Mouse (Mus musculus) adrenal gland (tissue): ENCODE data around the gene Ppil1.
"Not testable (repeated sequence)": the region's sequence is repeated elsewhere in the genome, so short reads cannot be mapped to it uniquely, and the experiment has no call there.

ENCODE experiments used
- intact Hi-C: fragments of 180-260 bp; cut with DNase I; formaldehyde crosslinking; loops from one replicate; pipeline ENCODE4 v1.15.1; 2025

Ppil1 gene

DNA sequence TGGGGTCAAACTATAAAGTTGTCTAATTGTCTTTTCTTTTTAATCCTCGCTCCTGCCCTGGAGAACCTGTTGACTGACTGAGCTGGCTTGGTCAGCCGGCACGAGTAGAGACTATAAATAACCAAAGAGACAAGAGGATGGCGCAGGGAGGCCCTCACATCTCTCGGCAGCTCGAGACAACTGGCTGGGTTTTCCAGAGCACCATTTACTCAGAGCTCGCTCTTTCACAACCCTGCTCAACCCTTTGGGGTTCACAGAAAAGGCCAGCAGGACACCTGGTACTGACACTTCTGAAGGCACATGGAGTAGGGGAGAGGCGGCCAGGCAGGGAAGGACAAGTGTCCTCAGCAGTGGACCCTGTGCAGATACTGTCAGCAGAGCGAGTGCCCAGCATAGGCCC lies 10.3 kb downstream of the Ppil1 start:
- intact Hi-C loops: no loop called here

DNA sequence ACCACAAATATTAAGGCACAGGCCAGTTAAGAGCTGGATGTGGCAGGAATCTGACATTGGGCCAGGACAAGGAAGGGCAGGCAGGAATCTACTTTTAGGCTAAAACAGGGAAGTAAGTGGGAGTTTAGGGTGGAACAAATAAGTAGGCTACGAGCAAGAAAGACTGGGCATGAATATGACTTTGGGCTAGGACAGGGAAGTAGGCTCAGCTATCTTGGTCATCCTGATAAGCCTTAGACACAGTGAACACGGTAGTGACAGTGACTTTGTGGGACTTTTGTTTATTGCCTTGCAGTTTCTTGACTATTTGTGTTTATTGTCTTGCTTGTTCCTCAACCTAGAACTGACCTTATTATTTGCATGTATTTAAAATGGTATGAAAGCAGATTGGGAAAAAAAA lies 10.8 kb downstream of the Ppil1 start:
- intact Hi-C loops: no loop called here

DNA sequence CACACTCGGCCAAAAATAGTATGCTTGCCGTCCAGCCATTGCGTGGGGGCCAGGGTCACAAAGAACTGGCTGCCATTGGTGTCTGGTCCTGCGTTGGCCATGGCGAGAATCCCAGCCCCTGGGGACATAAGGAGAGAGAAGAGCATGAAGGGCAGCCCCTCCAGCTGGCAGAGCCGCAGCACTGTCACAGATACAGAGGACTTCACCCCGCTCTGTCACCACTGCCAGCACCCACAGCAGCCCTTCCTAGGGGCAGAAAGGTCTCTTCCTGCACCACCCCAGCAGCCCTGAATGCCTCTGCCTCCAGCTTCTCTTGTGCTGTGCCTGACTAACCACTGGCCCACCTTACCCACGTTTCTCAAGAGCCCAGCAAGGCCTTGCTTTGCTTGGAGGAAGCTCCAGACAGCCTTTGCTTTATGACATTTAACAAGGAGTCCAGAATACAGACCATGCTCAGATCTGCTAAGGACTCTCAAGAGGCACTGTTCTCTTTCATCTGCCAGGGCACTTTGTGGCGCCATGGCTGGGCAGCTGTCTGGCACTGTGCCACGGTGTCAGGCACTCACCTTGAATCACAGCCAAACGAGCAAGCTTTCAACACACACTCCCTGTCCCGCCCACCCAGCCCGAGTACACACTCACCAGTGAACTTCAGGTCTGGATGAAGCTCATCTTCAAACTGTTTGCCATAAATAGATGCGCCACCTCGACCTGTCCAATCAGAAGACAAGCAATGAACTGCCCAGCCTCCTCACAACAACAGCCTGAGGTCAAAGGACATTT lies 12.2 kb downstream of the Ppil1 start:
- intact Hi-C loops: no loop called here

DNA sequence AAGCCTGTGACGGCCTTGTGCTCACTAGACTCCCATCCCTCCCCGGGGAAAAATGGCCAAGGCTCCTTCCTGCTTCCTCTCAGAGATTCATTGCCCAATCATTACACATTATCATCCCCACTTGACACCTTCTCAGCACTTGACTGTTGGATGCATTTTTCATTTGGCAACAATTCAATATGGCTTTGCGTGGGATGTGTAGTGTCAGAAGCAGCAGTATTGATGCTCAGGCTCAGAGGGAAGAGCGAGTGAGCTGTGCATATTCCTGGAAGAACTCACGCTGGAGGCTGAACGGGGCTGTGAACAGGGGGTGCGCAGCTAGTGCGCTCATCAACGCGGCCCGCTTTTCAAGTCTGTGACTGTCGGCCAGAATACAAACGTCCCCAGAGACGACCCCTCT lies 13.0 kb downstream of the Ppil1 start:
- intact Hi-C loops: not testable (repeated sequence)

DNA sequence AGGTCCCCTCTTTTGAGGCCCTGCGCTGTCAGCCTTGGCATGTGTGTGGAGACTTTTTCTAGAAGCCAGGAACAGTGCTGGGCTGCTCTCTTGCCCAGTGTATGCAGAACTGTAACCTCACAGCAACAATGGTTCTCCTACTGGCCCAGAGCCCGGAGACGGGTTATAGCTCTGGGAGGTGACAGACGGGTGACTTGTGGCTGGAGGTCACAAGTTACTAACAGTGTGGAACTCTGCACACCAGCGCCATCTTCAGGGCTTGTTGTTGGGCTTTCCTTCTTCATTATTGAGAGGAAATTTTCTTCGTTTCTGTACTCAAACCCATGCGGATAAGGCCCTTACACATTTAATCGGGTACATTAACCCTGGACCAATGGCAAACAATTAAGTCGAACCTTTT lies 14.5 kb downstream of the Ppil1 start:
- intact Hi-C loops: loop anchor here (5.0 kb wide), 1 partner anchor 202 kb away; no protein-coding TSS in a partner anchor

DNA sequence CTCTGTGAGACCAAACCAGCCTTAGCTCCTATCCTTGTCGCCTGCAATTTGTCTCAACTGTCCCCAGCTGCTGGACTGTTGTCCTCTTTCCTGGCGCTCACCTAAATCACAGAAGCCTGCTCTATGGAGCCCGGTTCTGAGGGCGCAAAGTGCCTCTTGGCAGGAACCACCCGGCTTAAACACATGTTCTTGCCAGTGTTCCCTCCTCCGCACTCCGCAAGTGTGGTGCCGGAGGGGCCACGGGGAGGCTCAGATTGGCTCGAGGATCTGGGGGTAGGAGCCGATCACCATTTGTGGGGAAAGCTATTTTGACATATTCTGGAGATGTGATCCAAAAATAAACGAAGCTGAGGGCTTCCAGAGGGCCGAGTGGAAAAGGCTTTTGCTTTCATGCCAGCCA lies 16.1 kb downstream of the Ppil1 start:
- intact Hi-C loops: loop anchor here (2.0 to 5.0 kb wide), 2 partner anchors 75 to 201 kb away; no protein-coding TSS in a partner anchor

DNA sequence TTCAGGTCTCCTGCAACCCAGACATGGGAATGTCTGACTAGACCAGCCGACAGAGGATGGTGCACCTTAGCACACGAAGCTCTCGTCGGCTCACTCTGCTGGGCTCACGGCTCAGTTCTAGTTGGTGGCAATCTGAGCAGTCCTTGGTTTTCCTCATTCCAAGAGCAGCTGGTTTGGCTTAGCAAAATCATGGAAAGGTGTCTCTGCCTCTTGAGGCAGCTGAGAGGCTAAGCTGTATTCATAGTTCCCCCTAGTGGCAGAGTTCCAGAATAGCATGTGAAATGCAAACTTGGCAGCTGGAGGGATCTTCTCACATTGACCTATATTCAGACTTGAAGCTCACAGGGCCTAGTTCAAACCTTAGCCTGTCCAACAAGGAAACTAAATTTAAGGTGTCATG lies 17.4 kb downstream of the Ppil1 start:
- intact Hi-C loops: loop anchor here (2.0 to 5.0 kb wide), 2 partner anchors 74 to 199 kb away; no protein-coding TSS in a partner anchor

DNA sequence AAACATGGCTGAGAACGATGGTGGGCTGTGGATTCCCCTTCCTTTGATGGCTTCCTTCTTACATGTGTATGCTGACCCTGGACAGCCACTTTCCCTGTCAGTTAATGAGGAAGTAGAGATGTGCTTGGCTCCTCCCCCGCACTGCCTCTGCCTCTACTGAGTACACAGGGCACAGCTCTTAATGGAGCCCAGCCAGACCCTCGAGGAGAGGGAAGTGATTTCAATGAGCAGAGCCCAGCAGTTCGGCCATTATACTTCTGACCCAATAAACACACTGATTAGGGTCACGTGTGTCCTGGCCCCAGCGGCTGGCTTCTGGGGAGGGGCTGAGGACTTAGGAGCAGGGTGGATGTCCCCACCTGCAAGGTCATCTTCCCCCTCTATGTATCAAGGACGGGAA lies 18.3 kb downstream of the Ppil1 start:
- intact Hi-C loops: loop anchor here (2.0 to 5.0 kb wide), 2 partner anchors 73 to 198 kb away; no protein-coding TSS in a partner anchor

DNA sequence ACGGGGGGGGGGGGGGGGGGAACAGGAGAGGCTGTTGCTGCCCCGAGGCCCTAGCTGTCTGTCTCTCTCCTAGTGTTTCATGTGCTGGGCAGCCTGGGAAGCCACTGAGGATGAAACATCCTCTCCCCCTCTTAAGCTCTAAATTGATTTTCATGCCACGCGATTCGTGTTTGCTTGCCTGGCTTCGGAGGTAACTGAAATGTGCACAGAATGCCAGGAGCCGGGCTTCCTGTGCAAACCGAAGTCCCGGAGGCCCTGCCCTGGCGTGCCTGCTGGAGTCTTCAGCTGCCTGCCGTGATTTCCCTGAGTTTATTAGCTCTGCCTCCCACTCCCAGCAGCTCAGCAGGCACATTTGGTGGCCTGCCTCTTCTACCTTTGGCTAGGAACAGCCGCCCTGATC lies 19.1 kb downstream of the Ppil1 start:
- intact Hi-C loops: loop anchor here (5.0 kb wide), 1 partner anchor 198 kb away; no protein-coding TSS in a partner anchor

DNA sequence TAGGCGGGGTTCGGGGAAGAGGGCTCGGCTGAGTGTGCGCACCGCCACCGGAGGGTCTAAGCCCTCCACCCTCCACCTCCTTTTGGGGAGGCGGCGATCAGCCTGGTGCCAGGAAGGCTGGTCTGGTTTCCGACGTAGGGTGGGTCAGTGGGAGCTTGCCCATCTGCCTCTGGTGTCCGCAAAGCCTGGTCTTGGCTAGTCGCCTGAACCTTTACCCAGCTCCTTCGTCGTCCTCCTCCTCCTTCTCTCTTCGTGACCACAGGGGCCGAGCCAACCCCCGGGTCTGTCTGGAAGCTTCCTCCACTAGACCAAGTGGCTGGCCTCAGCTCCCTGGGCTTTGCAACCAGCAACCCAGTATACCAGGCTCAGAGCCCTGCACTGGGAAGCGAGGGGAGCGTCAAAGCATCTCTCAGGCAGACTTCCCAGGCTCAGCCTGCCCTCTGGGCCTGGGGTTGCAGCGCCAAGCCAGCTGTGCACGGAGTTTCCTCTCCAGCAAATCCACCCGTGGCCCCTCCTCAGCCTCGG lies 25.5 kb downstream of the Ppil1 start:
- intact Hi-C loops: no loop called here

DNA sequence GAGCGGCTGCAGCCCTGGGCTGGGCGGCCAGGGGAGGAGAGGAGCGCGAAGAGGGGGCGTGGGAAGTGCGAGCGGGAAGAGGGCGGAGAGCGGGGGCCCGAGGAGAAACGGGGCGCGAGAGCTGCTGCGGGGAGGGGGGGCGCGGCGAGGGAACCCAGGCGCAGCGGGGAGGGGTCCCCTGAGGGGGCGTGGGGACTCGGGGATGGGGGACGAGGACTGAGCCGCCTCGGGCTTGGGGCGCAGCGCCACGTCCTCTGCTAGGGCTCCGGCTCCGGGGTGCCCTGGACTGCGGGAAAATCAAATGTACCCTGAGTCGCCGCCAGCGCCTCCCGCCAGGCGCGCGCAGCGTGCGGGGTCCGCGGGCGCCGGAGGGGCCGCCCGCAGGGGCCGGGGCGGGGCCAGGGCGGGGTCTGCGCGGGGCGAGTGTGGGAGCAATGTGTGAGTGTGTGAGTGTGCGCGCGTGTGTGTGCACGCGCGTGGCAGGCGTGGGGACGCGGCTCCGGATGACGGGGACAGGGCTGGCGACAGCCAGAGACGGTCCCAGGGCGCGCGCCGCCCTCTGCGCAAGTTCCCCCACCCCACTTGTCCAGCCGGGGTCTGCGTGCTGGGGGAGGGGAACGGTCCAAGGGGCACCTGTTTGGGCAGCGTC lies 26.1 kb downstream of the Ppil1 start, which contains the start of gene Cpne5:
TSS of gene Cpne5 (minus strand) at position 396 of the 649 bp plus-strand sequence.
- intact Hi-C loops: no loop called here

DNA sequence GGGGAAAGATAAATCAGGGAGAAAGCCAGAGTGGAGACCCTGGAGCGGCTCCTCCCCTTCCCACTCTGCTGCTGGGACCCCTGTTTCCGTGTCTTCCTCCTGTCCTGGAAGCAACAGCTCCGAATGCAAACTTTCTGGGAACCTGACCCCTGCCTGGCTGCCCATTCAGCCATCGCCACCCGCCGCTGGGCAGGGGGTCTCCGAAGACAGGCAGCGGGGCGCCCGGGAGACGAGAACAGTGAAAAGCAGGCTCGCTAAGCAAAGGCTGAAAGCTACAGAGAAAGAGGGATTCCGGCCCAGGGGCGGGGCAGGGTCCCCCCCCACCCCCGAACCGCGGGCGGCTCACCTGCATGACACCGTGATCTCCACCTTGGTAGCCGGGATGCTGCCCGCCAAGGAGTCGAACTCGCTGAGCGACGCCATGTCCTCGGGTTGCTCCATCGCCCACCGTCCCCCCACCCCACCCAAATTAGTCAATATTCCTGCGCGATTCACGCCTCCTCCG lies 26.7 kb downstream of the Ppil1 start:
- intact Hi-C loops: no loop called here

DNA sequence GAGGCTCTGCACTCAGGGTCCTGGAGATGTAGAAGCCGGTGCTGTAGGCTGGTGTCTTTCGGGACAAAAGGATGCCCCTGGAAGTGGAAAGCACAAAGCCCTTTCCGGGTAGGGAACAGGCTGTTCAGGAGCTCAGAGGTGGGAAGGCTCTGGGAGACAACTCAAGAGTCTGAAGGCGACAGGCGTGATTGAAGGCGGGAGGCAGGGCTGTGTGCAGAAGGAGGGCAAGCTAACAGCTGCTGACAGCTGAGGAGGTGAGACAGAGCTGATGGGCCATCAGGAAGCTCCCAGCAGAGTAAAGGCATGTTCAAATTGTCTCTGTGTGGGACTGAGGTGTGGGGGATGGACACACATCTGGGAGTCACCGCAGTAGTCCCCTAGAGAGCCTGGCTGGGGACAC lies 27.9 kb downstream of the Ppil1 start:
- intact Hi-C loops: no loop called here

DNA sequence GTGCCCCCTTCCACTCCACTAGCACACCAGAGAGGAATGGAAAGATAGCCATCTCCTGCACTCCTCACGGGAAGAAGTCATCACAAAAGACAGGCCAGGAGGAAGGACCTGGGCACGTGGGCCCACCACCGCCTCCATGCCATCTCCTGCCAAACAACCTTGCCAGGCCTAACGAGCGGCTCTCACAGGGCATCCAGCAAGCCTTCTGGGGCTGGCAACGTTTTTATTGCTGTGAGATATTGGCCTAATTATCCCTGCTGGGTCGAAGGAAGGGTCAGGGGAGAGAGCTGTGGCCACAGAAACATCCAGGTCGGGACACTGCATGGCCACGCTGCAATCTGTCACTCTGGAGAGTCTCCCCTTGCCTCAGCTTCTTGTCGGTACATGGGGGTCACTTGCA lies 32.9 kb downstream of the Ppil1 start:
- intact Hi-C loops: loop anchor here (5.0 kb wide), 1 partner anchor 44 kb away; no protein-coding TSS in a partner anchor

DNA sequence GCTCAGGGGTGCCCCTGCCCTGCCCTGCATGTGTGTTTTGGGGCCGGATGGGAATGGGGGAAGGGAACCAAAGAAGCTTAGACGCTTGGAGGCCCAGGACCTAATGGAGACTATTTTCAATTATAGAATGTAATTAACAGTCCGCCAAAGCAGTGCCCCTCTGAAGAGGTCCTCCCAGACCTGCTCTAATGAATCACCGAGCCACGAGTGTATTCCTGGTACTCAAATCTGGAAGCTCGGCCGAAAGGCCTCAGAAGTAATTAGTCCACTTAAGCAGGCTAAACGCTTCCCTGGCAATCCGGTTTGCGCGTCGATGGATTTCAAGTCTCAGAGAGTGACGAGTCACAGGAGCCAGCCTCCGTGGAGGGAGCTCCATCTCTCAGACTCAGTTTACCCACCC lies 43.4 kb downstream of the Ppil1 start:
- intact Hi-C loops: no loop called here

DNA sequence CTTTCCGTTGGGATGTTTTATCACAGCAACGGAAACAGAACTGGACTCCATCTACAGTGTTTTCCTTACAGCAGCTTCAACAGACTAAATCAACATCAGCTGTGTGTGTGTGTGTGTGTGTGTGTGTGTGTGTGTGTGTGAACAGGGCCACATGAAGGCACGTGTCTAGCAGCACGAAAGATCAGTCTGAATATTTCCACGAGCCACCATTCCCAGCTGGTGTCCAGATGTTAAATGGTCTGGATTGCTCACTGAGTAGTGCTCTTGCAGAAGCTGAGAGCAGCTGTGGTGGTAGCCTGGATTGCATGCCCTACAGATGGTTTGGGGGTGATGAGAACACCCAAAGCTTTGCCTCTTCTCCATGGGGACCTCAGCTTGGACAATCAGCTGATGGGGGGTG lies 46.0 kb downstream of the Ppil1 start:
- intact Hi-C loops: no loop called here

DNA sequence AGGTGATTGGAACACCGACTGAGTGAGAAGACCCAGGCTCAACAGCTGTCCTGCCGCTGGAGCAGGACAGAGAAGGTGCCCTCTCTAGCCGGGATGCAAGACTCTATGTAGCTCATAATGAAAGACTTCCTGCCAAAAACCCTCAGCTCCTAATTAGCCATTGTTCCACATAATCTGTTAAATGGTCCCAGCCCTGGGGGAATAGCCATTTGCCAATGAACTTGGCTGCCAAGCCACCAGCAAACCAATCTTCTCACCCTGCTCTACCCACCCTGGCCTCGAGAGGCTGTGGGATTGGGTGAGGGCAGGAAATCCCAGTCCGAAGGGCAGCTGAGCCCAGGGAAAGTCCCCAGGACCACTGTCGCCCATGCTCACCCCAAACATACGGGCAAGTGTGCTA lies 47.9 kb downstream of the Ppil1 start:
- intact Hi-C loops: no loop called here

DNA sequence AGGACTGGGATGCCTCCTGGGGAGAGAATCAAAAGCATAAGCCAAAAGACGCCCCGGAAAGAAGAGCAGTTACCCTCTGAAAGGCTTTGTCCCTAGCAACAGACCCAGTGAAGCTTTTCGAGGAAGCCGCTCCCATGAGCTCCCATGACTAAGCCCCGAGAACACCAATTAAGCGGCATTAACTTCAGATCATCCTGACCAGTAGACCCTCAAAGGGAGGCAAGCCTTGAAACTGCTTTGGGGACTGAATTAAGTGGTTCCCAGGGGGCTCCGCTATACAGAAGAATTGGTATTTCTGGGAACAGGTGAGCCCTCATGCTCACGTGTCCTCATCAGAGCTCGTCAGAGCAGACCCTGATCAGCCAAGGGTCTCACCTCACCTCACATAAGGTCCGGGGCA lies 49.3 kb downstream of the Ppil1 start:
- intact Hi-C loops: no loop called here

DNA sequence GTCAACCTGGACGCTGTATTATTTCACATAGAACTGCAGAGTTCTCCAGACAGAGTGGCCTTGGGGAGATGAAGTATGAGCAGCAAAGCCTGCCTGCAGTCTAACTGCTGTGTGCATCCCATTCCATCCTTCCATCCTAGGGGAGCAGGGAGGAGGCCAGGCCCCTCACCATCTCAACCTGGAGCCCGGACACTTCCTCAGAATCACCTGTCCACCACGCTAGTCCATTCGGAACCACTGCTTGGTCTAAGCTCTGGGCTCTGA lies 49.9 kb downstream of the Ppil1 start:
- intact Hi-C loops: no loop called here

DNA sequence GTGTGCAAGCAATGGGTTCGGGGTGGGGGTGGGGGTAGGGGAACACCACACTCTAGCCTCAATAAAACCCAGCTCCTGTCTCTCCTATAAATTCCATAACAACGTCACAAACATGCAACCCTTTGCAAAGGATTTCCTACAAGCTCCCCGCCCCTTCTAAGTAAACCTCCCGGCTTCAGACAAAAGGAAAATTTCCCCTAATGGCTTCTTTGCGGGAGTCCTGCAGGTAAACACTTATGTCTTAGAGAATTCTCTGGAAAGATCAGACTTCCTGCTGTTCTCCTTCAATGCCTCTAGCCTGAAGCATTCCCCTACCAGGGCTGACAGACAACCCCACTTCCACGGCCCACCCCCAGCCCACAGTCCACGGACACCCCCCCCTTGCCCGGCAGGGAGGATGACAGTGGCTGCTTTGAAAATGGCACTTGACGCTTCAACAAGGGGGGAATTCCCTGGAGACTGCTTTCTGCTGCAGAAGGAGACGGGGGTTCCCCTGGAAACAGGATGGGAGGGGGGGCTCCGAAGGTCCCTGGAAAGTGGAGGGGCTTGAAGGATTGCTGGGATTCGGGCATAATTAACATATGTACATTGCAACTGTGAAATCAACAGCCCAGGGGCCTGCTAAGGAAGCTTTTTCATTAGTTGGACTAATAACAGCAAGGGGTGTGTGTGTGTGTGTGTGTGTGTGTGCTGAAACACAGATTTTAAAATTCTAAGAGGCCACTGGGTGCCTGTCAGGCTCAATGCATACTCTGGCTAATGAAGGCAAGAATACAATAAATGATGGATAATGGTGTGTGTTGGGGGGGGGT lies 50.4 kb downstream of the Ppil1 start:
- intact Hi-C loops: no loop called here

DNA sequence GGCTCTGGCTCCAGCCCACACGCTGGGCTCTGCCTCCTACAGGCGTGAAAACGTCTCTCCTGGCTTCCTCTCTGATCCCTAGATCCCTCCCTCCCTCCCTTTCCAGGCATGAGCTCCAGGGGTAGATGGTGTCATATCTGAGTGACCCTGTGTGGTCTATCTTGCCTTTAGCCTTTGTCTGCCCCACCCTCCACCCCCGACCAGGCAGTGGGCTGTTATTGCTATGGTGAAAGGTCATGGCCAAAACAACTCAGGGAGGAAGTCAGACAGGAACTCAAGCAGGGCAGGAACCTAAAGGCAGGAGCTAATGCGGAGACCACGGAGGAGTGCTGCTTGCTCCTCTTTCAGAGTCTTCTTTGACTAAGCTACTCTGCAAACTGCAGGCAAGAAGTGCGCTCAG lies 52.1 kb downstream of the Ppil1 start:
- intact Hi-C loops: no loop called here

DNA sequence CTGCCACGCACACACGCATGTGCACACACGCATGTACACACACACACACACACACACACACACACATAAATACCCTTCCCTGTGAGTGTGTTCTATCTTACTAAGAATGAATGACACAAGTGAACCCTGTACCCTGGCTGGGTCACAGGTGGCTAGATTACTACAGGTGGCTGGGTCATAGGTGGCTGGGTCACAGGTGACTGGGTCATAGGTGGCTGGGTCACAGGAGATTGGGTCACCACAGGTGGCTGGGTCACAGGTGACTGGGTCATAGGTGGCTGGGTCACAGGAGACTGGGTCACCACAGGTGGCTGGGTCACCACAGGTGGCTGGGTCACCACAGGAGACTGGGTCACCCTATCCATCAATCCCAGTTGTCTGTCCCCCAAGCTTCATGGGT lies 53.9 kb downstream of the Ppil1 start:
- intact Hi-C loops: no loop called here
